Mouse (Mus musculus) liver, postnatal 0 days (tissue): ENCODE measurements at regions not wholly inside any gene's neighbourhood (a gene's known extent, or its start where the extent isn't known, plus 50 kb on each side); places are given as distances from the start of the nearest gene placed in this dataset.
"Not testable (repeated sequence)": the region's sequence is repeated elsewhere in the genome, so short reads cannot be mapped to it uniquely, and the experiment has no call there.

ENCODE experiments used
- CTCF ChIP-seq: sonication (generic); IDR thresholded peaks from 2 replicates; pipeline ENCODE4 v1.5.1; 2016; ENCODE audit warnings: antibody characterized with exemption, low read depth
- EP300 ChIP-seq: IDR thresholded peaks from 2 replicates; pipeline ENCODE4 v1.6.1; 2016; ENCODE audit warnings: antibody characterized with exemption, low read depth, mild to moderate bottlenecking

GRCm38 (mm10) chr11:45424066-45424465, 427.8 kb upstream of the Clint1 start:
- TF ChIP-seq CTCF, EP300: not testable (repeated sequence)
